Mouse (Mus musculus): ENCODE results near the gene Krtap19-3.

Krtap19-3 gene

DNA sequence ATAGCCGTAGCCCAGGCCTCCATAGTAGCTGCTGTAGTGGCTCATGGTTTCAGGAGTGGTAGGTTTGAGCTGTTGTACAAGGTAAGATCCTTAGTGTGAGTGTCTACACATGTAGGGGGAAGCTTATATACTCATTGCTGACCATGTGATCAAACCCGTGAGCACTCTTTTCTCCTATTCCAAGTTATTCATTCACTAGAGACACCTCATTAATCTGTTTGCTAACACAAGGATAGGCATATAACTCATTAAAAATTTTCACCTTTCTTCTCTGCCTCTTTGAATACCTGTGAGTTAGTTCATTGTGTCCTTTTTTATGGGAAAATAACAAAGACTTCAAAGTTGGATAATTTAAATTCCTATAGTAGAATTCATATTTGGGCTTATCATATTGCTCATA, at the start of gene Krtap19-3:
Krtap19-3 (minus strand) TSS at position 101 of the 400 bp plus-strand sequence.
- DNase-seq (ENCODE audit: extremely low read depth, insufficient read length, low spot score), result no peak

DNA sequence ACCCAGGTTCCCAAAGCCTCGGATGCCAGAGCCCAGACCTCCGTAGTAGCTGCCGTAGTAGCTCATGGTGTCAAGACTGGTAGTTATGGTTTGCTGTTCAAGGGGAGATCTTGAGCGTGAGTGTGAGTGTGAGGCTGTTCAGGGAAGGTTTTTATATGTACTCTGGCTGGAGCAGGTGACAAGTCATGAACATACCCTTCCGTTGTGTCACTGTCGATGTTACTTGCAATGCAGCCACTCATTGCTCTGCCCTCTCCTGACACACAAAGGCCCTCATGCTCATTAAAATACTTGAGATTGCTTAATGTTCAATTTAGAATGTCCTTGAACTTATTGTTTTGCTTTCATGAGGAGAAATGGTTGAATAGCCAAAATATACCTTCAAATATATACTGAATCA, 18.5 kb upstream of the Krtap19-3 start, which contains the start of gene Krtap19-5:
Krtap19-5 (minus strand) TSS at position 101 of the 400 bp plus-strand sequence.
- DNase-seq (ENCODE audit: extremely low read depth, insufficient read length, low spot score), result no peak

DNA sequence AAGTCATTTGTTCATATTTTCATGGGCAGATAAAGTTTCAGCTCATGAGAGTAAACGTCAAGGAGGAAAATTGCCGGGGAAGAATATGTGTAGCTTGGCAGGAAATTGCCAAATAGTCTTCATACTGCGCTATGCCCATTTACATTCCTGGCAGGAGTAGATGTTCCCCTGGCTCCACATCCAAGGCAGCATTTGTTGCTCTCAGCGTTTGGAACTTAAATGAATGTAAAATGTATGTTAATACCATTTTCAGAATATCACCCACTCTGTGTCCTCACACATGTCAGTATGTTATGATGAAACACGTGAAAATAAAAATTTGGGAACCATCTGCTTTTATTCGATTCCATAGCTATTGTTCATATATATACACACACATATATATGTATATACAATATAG, 9.0 kb upstream of the Krtap19-3 start:
- DNase-seq (ENCODE audit: extremely low read depth, insufficient read length, low spot score), result no peak

DNA sequence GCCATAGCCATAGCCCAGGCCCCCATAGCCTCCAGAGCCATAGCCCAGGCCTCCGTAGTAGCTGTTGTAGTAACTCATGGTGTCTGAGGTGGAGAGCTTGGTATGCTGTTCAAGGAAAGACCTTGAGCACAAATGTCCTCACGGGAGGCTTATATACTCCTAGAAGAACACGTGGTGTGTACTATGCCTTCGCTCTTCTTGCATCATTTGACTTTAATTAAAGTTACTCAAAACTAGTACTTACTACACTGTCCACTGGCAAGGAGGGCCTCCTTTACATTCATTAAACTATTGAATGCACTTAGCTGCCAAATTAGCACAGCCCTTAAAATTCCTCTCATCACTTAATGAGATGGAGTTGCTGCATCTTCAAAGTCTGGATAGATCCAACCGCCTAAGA, 7.2 kb upstream of the Krtap19-3 start, which contains the start of gene Krtap19-4:
Krtap19-4 (minus strand) TSS at position 101 of the 400 bp plus-strand sequence.
- DNase-seq (ENCODE audit: extremely low read depth, insufficient read length, low spot score), result no peak

DNA sequence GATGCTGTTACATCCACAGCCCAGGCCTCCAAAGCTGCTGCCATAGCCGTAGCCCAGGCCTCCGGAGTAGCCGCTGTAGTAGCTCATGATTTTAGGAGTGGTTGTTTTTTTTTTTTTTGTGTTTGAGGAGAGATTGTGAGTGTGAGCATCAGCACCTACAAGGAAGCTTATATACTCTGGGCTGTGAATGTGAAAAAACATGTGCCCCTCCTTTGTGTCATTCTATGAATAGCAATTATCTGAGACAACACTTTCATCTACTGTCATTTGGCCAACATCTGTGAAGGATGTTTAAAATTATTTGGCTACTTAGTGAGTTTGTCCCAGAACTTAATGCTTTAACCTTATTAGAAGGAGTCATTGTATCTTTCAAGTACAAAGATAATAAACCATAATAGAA, 3.7 kb downstream of the Krtap19-3 start, which contains the start of gene Krtap19-2:
Krtap19-2 (minus strand) TSS at position 101 of the 400 bp plus-strand sequence.
- DNase-seq (ENCODE audit: extremely low read depth, insufficient read length, low spot score), result no peak

DNA sequence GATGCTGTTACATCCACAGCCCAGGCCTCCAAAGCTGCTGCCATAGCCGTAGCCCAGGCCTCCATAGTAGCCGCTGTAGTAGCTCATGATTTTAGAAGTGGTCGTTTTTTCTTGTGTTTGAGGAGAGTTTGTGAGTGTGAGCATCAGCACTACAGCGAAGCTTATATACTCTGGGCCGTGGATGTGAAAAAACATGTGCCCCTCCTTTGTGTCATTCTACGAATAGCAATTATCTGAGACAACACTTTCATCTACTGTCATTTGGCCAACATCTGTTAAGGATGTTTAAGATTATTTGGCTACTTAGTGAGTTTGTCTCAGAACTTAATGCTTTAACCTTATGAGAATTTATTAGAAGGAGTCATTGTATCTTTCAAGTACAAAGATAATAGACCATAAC, 8.5 kb downstream of the Krtap19-3 start, which contains the start of gene Krtap19-1:
Krtap19-1 (minus strand) TSS at position 101 of the 400 bp plus-strand sequence.
- DNase-seq (ENCODE audit: extremely low read depth, insufficient read length, low spot score), result no peak

DNA sequence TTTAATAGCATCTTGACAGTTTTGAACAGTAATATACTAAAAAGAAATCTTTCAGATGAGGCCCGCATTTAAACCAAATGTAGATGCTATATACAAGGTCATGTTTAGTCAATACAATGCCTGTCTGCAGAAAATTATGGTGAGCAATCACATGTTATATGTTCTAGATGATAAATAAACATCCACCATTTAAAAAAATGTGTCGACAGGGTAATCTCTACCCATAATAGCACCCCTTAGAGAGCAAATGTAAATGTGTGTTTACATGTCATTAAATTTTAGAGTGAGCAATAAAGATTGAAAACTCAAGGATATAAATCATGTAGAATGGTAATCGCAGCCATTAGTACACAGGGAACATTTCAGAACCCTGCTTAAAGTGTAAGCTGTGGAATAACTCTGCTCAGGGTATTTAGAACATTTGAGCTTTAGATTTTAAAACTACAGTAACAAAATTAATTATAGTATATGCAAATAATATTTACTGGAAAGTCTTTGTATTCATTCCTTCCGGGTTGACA, 12.9 kb downstream of the Krtap19-3 start:
- no peak for DNase-seq (ENCODE audit: extremely low read depth, insufficient read length, low spot score)

DNA sequence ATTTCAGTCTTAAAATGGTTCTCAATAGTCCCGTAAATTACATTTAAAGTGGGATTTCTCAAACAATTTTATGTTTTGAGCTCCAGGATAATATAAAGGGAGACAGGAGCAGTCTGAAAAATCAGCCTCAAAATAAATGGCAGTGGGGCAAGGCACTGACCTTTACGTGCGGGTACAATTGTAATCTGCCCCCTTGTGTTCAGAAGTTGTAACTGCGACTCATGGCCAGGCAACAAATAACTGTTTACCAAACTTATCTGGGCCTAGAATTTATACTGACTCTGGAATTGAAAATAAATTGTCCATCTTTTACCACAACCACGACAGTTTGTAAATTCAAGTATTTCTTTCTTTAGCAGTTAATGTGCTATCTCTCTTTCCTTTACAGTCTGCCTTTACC, 26.4 kb downstream of the Krtap19-3 start:
- DNase-seq (ENCODE audit: extremely low read depth, insufficient read length, low spot score), result no peak

DNA sequence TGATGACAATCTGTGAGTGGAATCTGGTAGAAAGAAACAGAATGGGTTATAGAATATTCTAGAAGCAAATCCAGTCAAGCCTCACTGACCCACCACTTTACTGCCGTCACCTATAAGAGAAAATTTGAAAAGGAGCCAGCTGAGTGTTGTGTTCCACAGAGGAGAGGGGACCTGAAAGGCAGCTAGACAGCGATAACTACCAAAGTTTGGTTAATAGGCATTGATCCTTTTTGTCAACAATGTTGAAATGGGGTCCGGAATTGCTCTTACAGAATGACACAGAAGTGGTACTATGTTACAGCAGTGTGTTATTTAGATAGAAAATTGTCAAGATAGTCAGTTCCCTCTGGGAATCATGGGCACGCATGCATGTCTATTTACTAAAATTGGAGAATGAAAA, 29.3 kb downstream of the Krtap19-3 start:
- DNase-seq (ENCODE audit: extremely low read depth, insufficient read length, low spot score), result no peak

DNA sequence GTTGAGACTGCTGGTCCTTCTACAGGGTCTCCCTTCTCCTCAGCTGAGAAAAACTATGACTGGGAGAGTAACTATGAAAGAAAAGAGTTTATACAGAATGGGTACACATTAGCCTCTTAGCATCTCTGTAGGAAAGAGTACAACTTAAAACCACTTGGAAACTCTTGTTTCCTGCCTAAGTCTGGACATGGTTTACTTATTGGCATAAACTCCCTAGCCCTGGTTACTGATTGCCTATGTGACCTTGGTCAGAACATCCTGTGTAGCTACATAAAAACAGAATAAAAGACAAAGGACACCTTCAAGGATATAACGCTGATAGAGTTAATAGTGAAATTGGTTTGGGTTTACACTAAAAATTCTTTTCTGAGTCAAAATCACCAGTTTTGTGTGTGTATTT, 30.5 kb downstream of the Krtap19-3 start:
- no peak for DNase-seq (ENCODE audit: extremely low read depth, insufficient read length, low spot score)
